Mouse (Mus musculus) CH12.LX (cell line): Measurements from ENCODE around the gene Bmp6.

ENCODE experiments used
- CHD2 ChIP-seq: IDR thresholded peaks from 2 replicates; pipeline ENCODE4 v1.6.1; 2011; ENCODE audit warnings: low read length, improper control_type of control experiment
- CTCF ChIP-seq, 2 experiments: IDR thresholded peaks in 1 of 2; conservative IDR thresholded peaks in 1 of 2; 2 replicates each; pipeline ENCODE4 v1.5.1; 2011 to 2012; ENCODE audit warnings: low read depth in 2 of 2, low read length in 2 of 2, improper control_type of control experiment in 1 of 2, inconsistent platforms in 1 of 2, mild to moderate bottlenecking in 1 of 2, moderate library complexity in 1 of 2
- E2F4 ChIP-seq: IDR thresholded peaks from 2 replicates; pipeline ENCODE4 v1.6.1; 2011; ENCODE audit warnings: low read depth, low read length, improper control_type of control experiment; ENCODE audit not compliant: insufficient replicate concordance
- GABPA ChIP-seq: IDR thresholded peaks from 2 replicates; pipeline ENCODE4 v1.6.1; 2012; ENCODE audit warnings: low read depth, low read length, improper control_type of control experiment, inconsistent platforms; ENCODE audit not compliant: insufficient replicate concordance
- HCFC1 ChIP-seq: IDR thresholded peaks from 2 replicates; pipeline ENCODE4 v1.6.1; 2012; ENCODE audit warnings: low read depth, mild to moderate bottlenecking, inconsistent platforms, low read length, improper control_type of control experiment
- MAX ChIP-seq: IDR thresholded peaks from 2 replicates; pipeline ENCODE4 v1.6.1; 2011; ENCODE audit warnings: low read length, improper control_type of control experiment
- MYC ChIP-seq: IDR thresholded peaks from 2 replicates; pipeline ENCODE4 v1.6.1; 2011; ENCODE audit warnings: low read depth, mild to moderate bottlenecking, improper control_type of control experiment, low read length
- POLR2A ChIP-seq: IDR thresholded peaks from 2 replicates; pipeline ENCODE4 v1.6.1; 2011; ENCODE audit warnings: low read depth, mild to moderate bottlenecking, improper control_type of control experiment, low read length
- RCOR1 ChIP-seq: conservative IDR thresholded peaks from 2 replicates; pipeline ENCODE4 v1.6.1; 2012; ENCODE audit warnings: low read depth, mild to moderate bottlenecking, inconsistent platforms, low read length, improper control_type of control experiment
- TBP ChIP-seq: conservative IDR thresholded peaks from 2 replicates; pipeline ENCODE4 v1.6.1; 2011; ENCODE audit warnings: low read depth, low read length, improper control_type of control experiment
- USF2 ChIP-seq: conservative IDR thresholded peaks from 2 replicates; pipeline ENCODE4 v1.6.1; 2011; ENCODE audit warnings: low read depth, low read length, improper control_type of control experiment
- ZC3H11A ChIP-seq: IDR thresholded peaks from 2 replicates; pipeline ENCODE4 v1.6.1; 2012; ENCODE audit warnings: low read depth, mild to moderate bottlenecking, inconsistent platforms, low read length, improper control_type of control experiment
- ZNF384 ChIP-seq: IDR thresholded peaks from 2 replicates; pipeline ENCODE4 v1.6.1; 2012; ENCODE audit warnings: low read depth, low read length, improper control_type of control experiment, inconsistent platforms

DNA sequence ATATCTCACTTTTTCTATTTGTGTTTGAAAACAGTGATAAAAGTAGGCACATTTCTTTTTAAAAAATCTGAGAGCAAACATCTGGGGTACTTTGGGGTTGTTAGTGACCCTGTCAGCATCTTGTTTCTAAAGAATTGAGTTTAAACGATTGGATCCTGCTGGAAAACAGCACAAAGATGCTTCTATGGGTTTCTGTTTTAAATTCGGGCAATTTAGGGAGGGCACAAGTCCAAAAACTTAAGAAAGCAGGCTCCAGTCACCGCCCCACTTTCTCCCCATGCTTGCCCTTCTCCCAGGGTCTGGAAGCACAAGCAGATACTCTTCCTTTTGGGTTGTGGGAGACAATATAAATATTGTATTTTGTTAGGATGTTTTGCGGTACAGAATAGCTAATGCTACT is 14.1 kb downstream of the Bmp6 start:
- TF ChIP-seq CHD2 (no peak), POLR2A (no peak), MYC (no peak), USF2 (no peak), E2F4 (no peak), TBP (no peak), ZNF384 (no peak), RCOR1 (no peak), CTCF (conservative IDR thresholded peaks at IDR 0.05 in 1 of 2, IDR thresholded peaks at IDR 0.05 in 1 of 2; ENCODE audit: low read depth in 2 of 2, low read length in 2 of 2) (no peak), GABPA (no peak), ZC3H11A (no peak), HCFC1 (no peak), MAX (no peak)
